Mouse (Mus musculus): ENCODE results near the gene Pcdh15.

Gene Pcdh15

GRCm38 (mm10) chr10:73938989-73939388 lies 839.8 kb downstream of the Pcdh15 start:
- DNase-seq (ENCODE audit: low spot score in 2 of 2) = no peak

- no peak for DNase-seq (ENCODE audit: low spot score in 2 of 2)
Observed at GRCm38 (mm10) chr10:73947799-73948198, 848.7 kb downstream of the Pcdh15 start.

GRCm38 (mm10) chr10:73953362-73953761 lies 854.2 kb downstream of the Pcdh15 start:
- no peak for DNase-seq (ENCODE audit: low spot score in 2 of 2)

GRCm38 (mm10) chr10:73984057-73984456 lies 884.9 kb downstream of the Pcdh15 start:
- DNase-seq (ENCODE audit: low spot score in 2 of 2) = no peak

GRCm38 (mm10) chr10:74008836-74009235 lies 909.7 kb downstream of the Pcdh15 start:
- DNase-seq (ENCODE audit: low spot score in 2 of 2) = no peak

GRCm38 (mm10) chr10:74023091-74023490 lies 923.9 kb downstream of the Pcdh15 start:
- DNase-seq (ENCODE audit: low spot score in 2 of 2) = no peak

- no peak for DNase-seq (ENCODE audit: low spot score in 2 of 2)
Observed at GRCm38 (mm10) chr10:74053059-74053458, 953.9 kb downstream of the Pcdh15 start.

- no peak for DNase-seq (ENCODE audit: low spot score in 2 of 2)
Observed at GRCm38 (mm10) chr10:74086653-74087052, 987.5 kb downstream of the Pcdh15 start.

- DNase-seq (ENCODE audit: low spot score in 2 of 2) = no peak
Observed at GRCm38 (mm10) chr10:74098296-74098695, 999.2 kb downstream of the Pcdh15 start.

GRCm38 (mm10) chr10:74114107-74114506 lies 1015.0 kb downstream of the Pcdh15 start:
- no peak for DNase-seq (ENCODE audit: low spot score in 2 of 2)

- no peak for DNase-seq (ENCODE audit: low spot score in 2 of 2)
Observed at GRCm38 (mm10) chr10:74116817-74117216, 1017.7 kb downstream of the Pcdh15 start.

- DNase-seq (ENCODE audit: low spot score in 2 of 2) = no peak
Observed at GRCm38 (mm10) chr10:74123421-74123820, 1024.3 kb downstream of the Pcdh15 start.

GRCm38 (mm10) chr10:74129192-74129591 lies 1030.0 kb downstream of the Pcdh15 start:
- no peak for DNase-seq (ENCODE audit: low spot score in 2 of 2)

GRCm38 (mm10) chr10:74129665-74130064 lies 1030.5 kb downstream of the Pcdh15 start:
- no peak for DNase-seq (ENCODE audit: low spot score in 2 of 2)

- no peak for DNase-seq (ENCODE audit: low spot score in 2 of 2)
Observed at GRCm38 (mm10) chr10:74130805-74131204, 1031.7 kb downstream of the Pcdh15 start.

- DNase-seq (ENCODE audit: low spot score in 2 of 2) = no peak
Observed at GRCm38 (mm10) chr10:74147966-74148365, 1048.8 kb downstream of the Pcdh15 start.

GRCm38 (mm10) chr10:74181921-74182320 lies 1082.8 kb downstream of the Pcdh15 start:
- DNase-seq (ENCODE audit: low spot score in 2 of 2) = no peak

- DNase-seq (ENCODE audit: low spot score in 2 of 2) = no peak
Observed at GRCm38 (mm10) chr10:74203650-74204049, 1104.5 kb downstream of the Pcdh15 start.

GRCm38 (mm10) chr10:74217268-74217667 lies 1118.1 kb downstream of the Pcdh15 start:
- DNase-seq (ENCODE audit: low spot score in 2 of 2) = no peak

- no peak for DNase-seq (ENCODE audit: low spot score in 2 of 2)
Observed at GRCm38 (mm10) chr10:74220439-74220838, 1121.3 kb downstream of the Pcdh15 start.

- DNase-seq (ENCODE audit: low spot score in 2 of 2) = no peak
Observed at GRCm38 (mm10) chr10:74257716-74258446, 1158.7 kb downstream of the Pcdh15 start.

- no peak for DNase-seq (ENCODE audit: low spot score in 2 of 2)
Observed at GRCm38 (mm10) chr10:74258639-74259038, 1159.5 kb downstream of the Pcdh15 start.

GRCm38 (mm10) chr10:74269637-74270269 lies 1170.6 kb downstream of the Pcdh15 start:
- no peak for DNase-seq (ENCODE audit: low spot score in 2 of 2)
